ENCODE assay signal across 23 mouse cellular contexts in the genomic region with DNA sequence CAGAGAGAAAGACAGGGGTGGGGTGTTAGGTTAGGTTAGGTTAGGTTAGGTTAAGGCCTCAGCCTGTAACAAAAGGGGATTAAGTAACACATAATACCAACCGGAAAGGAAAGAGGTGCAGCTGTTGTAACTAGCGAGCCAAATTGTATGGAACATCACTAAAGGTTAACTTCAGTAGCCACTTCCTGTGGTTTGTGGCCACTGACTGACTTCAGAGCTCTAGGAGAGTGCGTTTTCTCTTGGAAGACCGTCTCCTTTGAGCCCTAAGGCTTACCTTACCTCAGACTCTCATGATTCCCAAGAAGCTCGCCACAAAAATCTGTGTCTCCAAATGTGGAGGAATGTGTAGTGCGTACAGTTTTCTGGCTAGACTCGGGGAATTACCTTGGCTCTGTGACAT.
DNase-seq lines count a peak whose midpoint lies in the region; ATAC-seq lines count a peak whose summit lies in the region.
"Had no signal": no experiment of that assay in that cellular context is flagged by ENCODE, and none has a peak within 500 bp of the region (broad histone marks: within the 10 kb centered on the region; RNA-seq: fewer than 3 reads in every experiment).

No protein-coding gene starts in this region.

- peaks cover 14% of the 10 kb centered on the region; the same call in 1 of the 2 replicates for H3K4me1 ChIP-seq in midbrain, embryonic 10.5 days
- no peaks in the 10 kb centered on the region for H3K4me1 ChIP-seq in midbrain, embryonic 14.5 days (ENCODE audit: control insufficient read depth, insufficient read depth, low read length)
- H3K4me1 ChIP-seq: forebrain, embryonic 13.5 days; lung, embryonic 15.5 days; midbrain, embryonic 15.5 days had no signal

- no peak overlapping the region for H3K4me3 ChIP-seq in midbrain, embryonic 10.5 days
- H3K4me3 ChIP-seq in midbrain, embryonic 14.5 days (replicated peaks; ENCODE audit: low read depth, low read length) = no peak overlapping the region
- H3K4me3 ChIP-seq: forebrain, embryonic 13.5 days; kidney, embryonic 15.5 days; limb, embryonic 13.5 days; lung, embryonic 15.5 days; midbrain, embryonic 15.5 days; myocyte; neural tube, embryonic 15.5 days had no signal

- H3K27me3 ChIP-seq in midbrain, embryonic 10.5 days (ENCODE audit: low read depth, poor library complexity, severe bottlenecking) = no peaks in the 10 kb centered on the region
- H3K27me3 ChIP-seq in midbrain, embryonic 14.5 days (ENCODE audit: control insufficient read depth, insufficient read depth, low read length) = no peaks in the 10 kb centered on the region
- H3K27me3 ChIP-seq: forebrain, embryonic 13.5 days; kidney, embryonic 15.5 days; limb, embryonic 13.5 days; lung, embryonic 15.5 days; midbrain, embryonic 15.5 days; neural tube, embryonic 15.5 days had no signal

- no peak for ATAC-seq in midbrain, embryonic 14.5 days (ENCODE audit: low FRiP score, low TSS enrichment)
- ATAC-seq in activated CD4-positive, CD25-positive, alpha-beta regulatory T cell, adult 4 months = peak; percentile 91
- peak; percentile 81 for ATAC-seq in inflammation-experienced regulatory T-cells, adult 6 months
- ATAC-seq: forebrain, embryonic 13.5 days; intestine, postnatal 0 days; midbrain, embryonic 15.5 days had no signal

- DNase-seq in midbrain, embryonic 10.5 days (ENCODE audit: low spot score) = no peak
- DNase-seq in midbrain, embryonic 14.5 days = no peak
- DNase-seq in thymus, postnatal 36 days = peak; percentile 21 to 29
- DNase-seq in embryo, embryonic 11 days = no peak
- no peak for DNase-seq in kidney, postnatal 4 days
- DNase-seq in gastrocnemius, adult 8-10 months (ENCODE audit: low spot score in 2 of 2) = no peak
- DNase-seq: adrenal gland, postnatal 10 days; cerebellum, postnatal 10 days; gastrocnemius, postnatal 25 days; retina, postnatal 1 day; right cerebral cortex, postnatal 4 days had no signal

- no peaks in the 10 kb centered on the region for H3K9me3 ChIP-seq in midbrain, embryonic 10.5 days (replicated peaks)
- H3K9me3 ChIP-seq in midbrain, embryonic 14.5 days (ENCODE audit: control insufficient read depth, low read length) = no peaks in the 10 kb centered on the region
- H3K9me3 ChIP-seq: forebrain, embryonic 13.5 days; kidney, embryonic 15.5 days; limb, embryonic 13.5 days; lung, embryonic 15.5 days; midbrain, embryonic 15.5 days; neural tube, embryonic 15.5 days had no signal

- no peak overlapping the region for H3K9ac ChIP-seq in midbrain, embryonic 14.5 days (replicated peaks; ENCODE audit: low read length)
- H3K9ac ChIP-seq: forebrain, embryonic 13.5 days; hindbrain, embryonic 14.5 days; kidney, embryonic 15.5 days; limb, embryonic 13.5 days; liver, embryonic 14.5 days; lung, embryonic 15.5 days; midbrain, embryonic 15.5 days; neural tube, embryonic 15.5 days had no signal

- no peak overlapping the region for H3K4me2 ChIP-seq in midbrain, embryonic 14.5 days (ENCODE audit: low read length)
- H3K4me2 ChIP-seq: forebrain, embryonic 13.5 days; hindbrain, embryonic 14.5 days; kidney, embryonic 15.5 days; limb, embryonic 13.5 days; lung, embryonic 15.5 days; midbrain, embryonic 15.5 days; neural tube, embryonic 15.5 days had no signal

- 82% methylated on average over 7 of the region's 7 CpGs for WGBS in midbrain, embryonic 10.5 days
- WGBS in midbrain, embryonic 14.5 days = 83% methylated on average over 7 of the region's 7 CpGs

- H3K27ac ChIP-seq in midbrain, embryonic 10.5 days (replicated peaks) = 0 out of 2 replicates have a peak overlapping the region, but pooled peaks have one; percentile 19
- H3K27ac ChIP-seq in midbrain, embryonic 14.5 days (replicated peaks; ENCODE audit: low read depth, low read length) = no peak overlapping the region
- H3K27ac ChIP-seq: forebrain, embryonic 13.5 days; hindbrain, embryonic 14.5 days; kidney, embryonic 15.5 days; liver, embryonic 14.5 days; lung, embryonic 15.5 days; midbrain, embryonic 15.5 days; neural tube, embryonic 15.5 days had no signal

- H3K36me3 ChIP-seq in midbrain, embryonic 10.5 days = no peaks in the 10 kb centered on the region
- H3K36me3 ChIP-seq in midbrain, embryonic 14.5 days (ENCODE audit: control insufficient read depth, insufficient read depth, low read length) = no peaks in the 10 kb centered on the region
- H3K36me3 ChIP-seq: kidney, embryonic 15.5 days; limb, embryonic 13.5 days; lung, embryonic 15.5 days; midbrain, embryonic 15.5 days; neural tube, embryonic 15.5 days had no signal

Comparison
In these comparisons a context has a peak if more than half of its experiments do, and no peak if none do; other contexts are left out.
1. DNase-seq: peak in thymus, postnatal 36 days (2 of 2); none in midbrain, embryonic 10.5 days (single experiment), midbrain, embryonic 14.5 days (single experiment), embryo, embryonic 11 days (single experiment), kidney, postnatal 4 days (0 of 2) and gastrocnemius, adult 8-10 months (0 of 2).